Mouse (Mus musculus): ENCODE data around the gene Capn3.

DNA sequence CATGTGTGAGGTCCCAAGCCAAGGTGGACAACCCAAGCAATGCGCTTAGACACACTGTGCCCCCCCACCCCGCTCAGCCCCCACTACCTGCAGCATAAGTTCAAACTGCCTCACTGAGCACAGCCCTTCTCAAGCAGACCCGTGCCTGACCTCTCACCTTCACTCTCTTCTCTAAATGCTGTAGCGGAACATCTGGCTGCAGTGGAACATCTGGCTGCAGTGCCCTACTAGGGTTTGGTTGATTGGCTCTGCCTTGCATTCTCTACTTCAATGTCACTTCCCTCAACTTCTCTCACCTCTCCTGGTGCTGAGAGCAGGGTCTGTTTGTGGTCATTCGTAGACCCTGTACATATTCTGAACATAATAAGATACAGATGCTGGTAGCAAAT lies 9.6 kb downstream of the Capn3 start:
- TF ChIP-seq MAFK (IDR thresholded peaks at IDR 0.05; ENCODE audit: insufficient read depth, low read depth, low read length), result no peak
- no peak for TF ChIP-seq ZC3H11A (IDR thresholded peaks at IDR 0.05; ENCODE audit: borderline replicate concordance, low read depth, low read length)

Measured in ES-E14 (cell line).